Mouse (Mus musculus): Measurements from ENCODE around the gene Rps15. TPM values are rescaled to one million over a fixed set of nuclear protein-coding genes. Genes with fewer than 3 reads are reported as not detected.
"Not testable (repeated sequence)": the region's sequence is repeated elsewhere in the genome, so short reads cannot be mapped to it uniquely, and the experiment has no call there.

The Rps15 gene
- 2,107 and 2,204 TPM in 2 replicates for polyA plus RNA-seq (2012; rRNA removed)

DNA sequence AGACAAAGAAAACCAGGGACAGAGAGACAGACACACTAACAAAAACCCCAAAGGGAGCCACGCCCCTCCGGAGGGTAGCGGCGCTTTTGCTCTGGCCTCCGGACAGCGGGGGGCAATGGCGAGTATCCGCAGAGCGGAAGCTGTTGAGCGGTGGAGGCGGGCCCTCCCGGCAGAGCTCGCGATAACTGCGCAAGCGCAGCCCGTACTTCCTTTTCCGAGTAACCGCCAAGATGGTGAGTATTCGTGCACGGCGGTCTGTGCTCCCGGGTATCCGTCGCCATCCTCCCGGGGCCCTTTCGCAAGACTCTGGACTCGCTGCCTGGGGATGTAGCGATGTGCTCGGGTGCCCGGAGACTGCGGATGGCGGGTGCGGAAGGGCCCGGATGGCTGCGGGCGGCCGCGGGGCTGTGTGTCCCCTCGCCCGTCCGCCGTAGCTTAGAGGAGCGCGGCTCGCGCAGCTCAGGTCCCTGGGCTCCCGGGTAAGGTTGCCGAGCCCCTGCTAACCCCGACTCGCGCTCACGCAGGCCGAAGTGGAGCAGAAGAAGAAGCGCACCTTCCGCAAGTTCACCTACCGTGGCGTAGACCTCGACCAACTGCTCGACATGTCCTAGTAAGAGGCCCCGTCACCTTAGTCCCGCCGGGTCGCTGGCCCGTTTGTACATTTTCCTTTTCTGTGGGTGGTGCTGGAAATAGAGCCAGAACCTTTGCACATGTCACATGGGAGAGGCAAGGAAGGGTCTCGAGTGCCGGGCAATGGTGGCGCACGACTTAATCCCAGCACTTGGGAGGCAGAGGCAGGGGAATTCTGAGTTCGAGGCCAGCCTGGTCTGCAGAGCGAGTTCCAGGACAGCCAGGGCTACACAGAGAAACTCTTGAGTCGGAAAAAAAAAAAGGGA lies at the start of gene Rps15:
Rps15 (plus strand) TSS at position 203 of the 896 bp plus-strand sequence.
- no peaks in the 10 kb centered on the region for H3K27me3 ChIP-seq (ENCODE audit: control insufficient read depth, insufficient read depth, low read length)
- peak within 1 kb of the TSS; percentile 74 for H3K27ac ChIP-seq (ENCODE audit: insufficient read depth, low read length)
- TF ChIP-seq CTCF (IDR thresholded peaks at IDR 0.05; ENCODE audit: extremely low read depth, insufficient read depth, insufficient read length, insufficient replicate concordance) (peak; percentile 55; the same call in 1 of the 2 replicates), POLR2A (IDR thresholded peaks at IDR 0.05; ENCODE audit: low read depth, low read length) (peak; percentile 97)
- under 1% methylated on average over 72 of the region's 72 CpGs for WGBS
- peak within 1 kb of the TSS; percentile 83 for H3K4me3 ChIP-seq (ENCODE audit: extremely low read depth, insufficient read depth, insufficient read length)
- H3K36me3 ChIP-seq (ENCODE audit: control insufficient read depth, insufficient read depth, low read length): peaks cover 17% of the 10 kb centered on the region
- H3K4me1 ChIP-seq (ENCODE audit: control insufficient read depth, insufficient read depth, insufficient read length): peaks cover 4% of the 10 kb centered on the region; the same call in 1 of the 2 replicates
- DNase-seq (ENCODE audit: low read depth in 1 of 2, low spot score in 2 of 2): peak; percentile 92 to 94

- Histone ChIP-seq H3K4me1 (ENCODE audit: control insufficient read depth, insufficient read depth, insufficient read length) (no peaks in the 10 kb centered on the region), H3K36me3 (ENCODE audit: control insufficient read depth, insufficient read depth, low read length) (peaks cover 29% of the 10 kb centered on the region), H3K27ac (ENCODE audit: insufficient read depth, low read length) (no peak overlapping the region), H3K27me3 (ENCODE audit: control insufficient read depth, insufficient read depth, low read length) (no peaks in the 10 kb centered on the region), H3K4me3 (ENCODE audit: extremely low read depth, insufficient read depth, insufficient read length) (no peak overlapping the region)
- TF ChIP-seq CTCF (IDR thresholded peaks at IDR 0.05; ENCODE audit: extremely low read depth, insufficient read depth, insufficient read length, insufficient replicate concordance): no peak
- no peak for TF ChIP-seq POLR2A (IDR thresholded peaks at IDR 0.05; ENCODE audit: low read depth, low read length)
- no peak for DNase-seq (ENCODE audit: low read depth in 1 of 2, low spot score in 2 of 2)
- WGBS: 90% methylated on average over 3 of the region's 3 CpGs
Measured at GRCm38 (mm10) chr10:80242607-80243006, 49.6 kb upstream of the Rps15 start.

DNA sequence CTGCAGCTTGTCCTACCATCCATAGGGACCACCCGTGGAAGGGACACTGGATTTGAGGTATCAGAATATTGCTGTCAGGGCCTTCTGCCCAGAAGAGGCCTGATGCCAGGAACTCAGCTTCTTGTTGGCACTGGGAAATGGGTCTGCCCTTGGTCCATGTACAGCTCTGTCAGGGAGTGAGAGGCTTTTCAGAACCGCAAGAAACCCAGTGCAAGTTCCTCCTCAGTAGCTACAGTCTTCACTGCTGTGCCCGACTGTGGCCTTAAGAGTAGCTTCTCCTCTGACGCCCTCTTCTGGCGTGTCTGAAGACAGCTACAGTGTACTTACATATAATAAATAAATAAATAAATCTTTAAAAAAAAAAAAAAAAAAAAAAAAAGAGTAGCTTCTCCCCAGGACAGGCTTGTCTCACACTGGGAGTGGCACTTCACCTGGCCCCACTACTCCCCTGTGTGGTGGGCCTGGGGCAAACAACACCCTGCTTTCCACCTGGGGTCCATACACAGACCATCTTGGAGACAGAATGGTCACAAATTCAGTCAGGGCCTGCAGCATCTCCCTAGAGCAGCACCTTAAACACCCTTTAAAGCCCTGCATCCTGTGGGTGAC lies 47.4 kb upstream of the Rps15 start:
- Histone ChIP-seq H3K4me3 (ENCODE audit: extremely low read depth, insufficient read depth, insufficient read length) (no peak overlapping the region), H3K27me3 (ENCODE audit: control insufficient read depth, insufficient read depth, low read length) (no peaks in the 10 kb centered on the region), H3K36me3 (ENCODE audit: control insufficient read depth, insufficient read depth, low read length) (peaks cover 24% of the 10 kb centered on the region), H3K4me1 (ENCODE audit: control insufficient read depth, insufficient read depth, insufficient read length) (peaks cover 2% of the 10 kb centered on the region; the same call in 1 of the 2 replicates), H3K27ac (ENCODE audit: insufficient read depth, low read length) (no peak overlapping the region)
- no peak for DNase-seq (ENCODE audit: low read depth in 1 of 2, low spot score in 2 of 2)
- TF ChIP-seq CTCF (IDR thresholded peaks at IDR 0.05; ENCODE audit: extremely low read depth, insufficient read depth, insufficient read length, insufficient replicate concordance): peak; percentile 13; the same call in 1 of the 2 replicates
- no peak for TF ChIP-seq POLR2A (IDR thresholded peaks at IDR 0.05; ENCODE audit: low read depth, low read length)
- 41% methylated on average over 5 of the region's 5 CpGs for WGBS

DNA sequence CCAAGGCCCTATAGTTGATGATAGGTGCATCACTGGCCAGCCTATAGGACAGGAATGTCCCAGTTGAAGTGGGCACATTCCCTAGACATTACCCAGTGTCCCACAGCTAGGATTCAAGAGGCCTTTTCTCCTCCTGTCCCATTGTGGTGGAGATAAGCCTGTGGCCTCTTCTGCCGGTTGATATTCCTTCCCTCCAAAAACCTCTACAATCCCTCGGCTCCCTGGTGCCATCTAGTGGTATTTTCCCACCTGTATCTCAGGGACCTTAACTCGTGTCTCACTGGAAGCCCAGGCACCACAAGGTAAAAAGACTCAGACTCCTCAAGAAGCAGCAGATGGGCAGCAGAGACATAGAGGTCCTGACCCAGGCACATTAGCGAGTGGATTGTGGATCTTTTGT lies 46.7 kb upstream of the Rps15 start:
- 6% methylated on average over 4 of the region's 4 CpGs for WGBS
- Histone ChIP-seq H3K27ac (ENCODE audit: insufficient read depth, low read length) (no peak overlapping the region), H3K4me1 (ENCODE audit: control insufficient read depth, insufficient read depth, insufficient read length) (peaks cover 4% of the 10 kb centered on the region; the same call in 1 of the 2 replicates), H3K4me3 (ENCODE audit: extremely low read depth, insufficient read depth, insufficient read length) (no peak overlapping the region), H3K27me3 (ENCODE audit: control insufficient read depth, insufficient read depth, low read length) (no peaks in the 10 kb centered on the region), H3K36me3 (ENCODE audit: control insufficient read depth, insufficient read depth, low read length) (peaks cover 20% of the 10 kb centered on the region)
- DNase-seq (ENCODE audit: low read depth in 1 of 2, low spot score in 2 of 2): peak; percentile 59 to 71
- TF ChIP-seq POLR2A (IDR thresholded peaks at IDR 0.05; ENCODE audit: low read depth, low read length): no peak
- peak; percentile 43; the same call in 1 of the 2 replicates for TF ChIP-seq CTCF (IDR thresholded peaks at IDR 0.05; ENCODE audit: extremely low read depth, insufficient read depth, insufficient read length, insufficient replicate concordance)

DNA sequence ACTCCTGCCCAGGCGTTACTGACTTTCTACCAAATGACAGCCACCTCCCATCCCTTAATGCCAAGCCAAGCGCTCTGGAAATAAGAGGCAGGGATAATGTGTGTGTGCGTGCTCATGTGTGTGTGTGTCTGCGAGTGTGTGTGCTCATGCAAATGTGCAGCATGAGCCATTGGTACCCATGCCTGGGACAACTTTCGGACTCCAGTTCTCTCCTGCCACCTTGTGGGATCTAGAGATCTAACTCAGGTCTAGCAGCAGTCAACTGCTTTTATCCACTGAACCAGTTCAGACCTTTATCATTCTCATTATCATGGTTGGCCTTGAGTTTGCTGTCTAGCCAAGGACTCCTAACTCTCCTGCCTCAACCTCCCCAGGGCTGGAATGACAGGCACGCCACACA lies 44.4 kb upstream of the Rps15 start:
- WGBS: 69% methylated on average over 6 of the region's 6 CpGs
- H3K4me3 ChIP-seq (ENCODE audit: extremely low read depth, insufficient read depth, insufficient read length): no peak overlapping the region
- H3K4me1 ChIP-seq (ENCODE audit: control insufficient read depth, insufficient read depth, insufficient read length): peaks cover 4% of the 10 kb centered on the region; the same call in 1 of the 2 replicates
- no peak for DNase-seq (ENCODE audit: low read depth in 1 of 2, low spot score in 2 of 2)
- TF ChIP-seq CTCF (IDR thresholded peaks at IDR 0.05; ENCODE audit: extremely low read depth, insufficient read depth, insufficient read length, insufficient replicate concordance): no peak
- no peak for TF ChIP-seq POLR2A (IDR thresholded peaks at IDR 0.05; ENCODE audit: low read depth, low read length)
- H3K27ac ChIP-seq (ENCODE audit: insufficient read depth, low read length): no peak overlapping the region
- H3K27me3 ChIP-seq (ENCODE audit: control insufficient read depth, insufficient read depth, low read length): no peaks in the 10 kb centered on the region
- H3K36me3 ChIP-seq (ENCODE audit: control insufficient read depth, insufficient read depth, low read length): peaks cover 9% of the 10 kb centered on the region

GRCm38 (mm10) chr10:80248437-80248836 lies 43.8 kb upstream of the Rps15 start:
- not testable (repeated sequence) for H3K4me3 ChIP-seq (ENCODE audit: extremely low read depth, insufficient read depth, insufficient read length); H3K36me3 ChIP-seq (ENCODE audit: control insufficient read depth, insufficient read depth, low read length); H3K27ac ChIP-seq (ENCODE audit: insufficient read depth, low read length); H3K4me1 ChIP-seq (ENCODE audit: control insufficient read depth, insufficient read depth, insufficient read length); DNase-seq (ENCODE audit: low read depth in 1 of 2, low spot score in 2 of 2); H3K27me3 ChIP-seq (ENCODE audit: control insufficient read depth, insufficient read depth, low read length)
- 24% methylated on average over 3 of the region's 3 CpGs for WGBS

Measured in spleen, adult 2 months (tissue).